Mouse (Mus musculus) liver, embryonic 13.5 days (tissue): ENCODE measurements around the gene Spint1. TPM values are rescaled to one million over a fixed set of nuclear protein-coding genes. Genes with fewer than 3 reads are reported as not detected.
A peak's percentile ranks its signal among the peaks of the same experiment; 100 is the strongest.

Experiments
- ATAC-seq: fragments of 200-750 bp; cut with Nextera tagmentation; 2 replicates; pipeline ENCODE4 v1.8.0; 2017; ENCODE audit warnings: low read depth, mild to moderate bottlenecking, moderate number of reproducible peaks, moderate library complexity
- DNase-seq: peaks from one replicate; pipeline ENCODE4 v3.0.0; 2022
- H3K27ac ChIP-seq: fragments of 300-500 bp; sonication (generic); 2 replicates; pipeline ENCODE4 v1.5.1; 2015; ENCODE audit warnings: moderate library complexity, mild to moderate bottlenecking, inconsistent platforms
- H3K27me3 ChIP-seq: fragments of 300-500 bp; sonication (generic); 2 replicates; pipeline ENCODE4 v1.6.1; 2015; ENCODE audit warnings: mild to moderate bottlenecking, inconsistent platforms
- H3K36me3 ChIP-seq: fragments of 300-500 bp; sonication (generic); 2 replicates; pipeline ENCODE4 v1.6.1; 2015; ENCODE audit warnings: mild to moderate bottlenecking, inconsistent platforms
- H3K4me1 ChIP-seq: fragments of 300-500 bp; sonication (generic); replicated peaks from 2 replicates; pipeline ENCODE4 v1.6.1; 2015; ENCODE audit warnings: inconsistent platforms
- H3K4me2 ChIP-seq: fragments of 300-500 bp; sonication (generic); 2 replicates; pipeline ENCODE4 v1.6.1; 2015; ENCODE audit warnings: inconsistent platforms, mild to moderate bottlenecking, moderate library complexity
- H3K4me3 ChIP-seq: fragments of 300-500 bp; sonication (generic); replicated peaks from 2 replicates; pipeline ENCODE4 v1.5.1; 2015; ENCODE audit warnings: mild to moderate bottlenecking, inconsistent platforms
- H3K9ac ChIP-seq: fragments of 300-500 bp; sonication (generic); 2 replicates; pipeline ENCODE4 v1.6.1; 2015; ENCODE audit warnings: mild to moderate bottlenecking, inconsistent platforms
- H3K9me3 ChIP-seq: fragments of 300-500 bp; sonication (generic); replicated peaks from 2 replicates; pipeline ENCODE4 v1.6.1; 2016; ENCODE audit warnings: inconsistent platforms
- WGBS: fragments of 180-500 bp; shearing (Covaris S2); methylation state at CpG from one replicate; pipeline ENCODE4 v1.1.7; 2015; ENCODE audit not compliant: insufficient replicate concordance; 5-methylcytosine and 5-hydroxymethylcytosine counted together
- polyA plus RNA-seq: library from polyadenylated mRNA; unstranded; fragments of >200 nt; fragmentation: Nextera tagmentation; extraction: Ambion mirVana; gene quantifications from 2 replicates; pipeline ENCODE4 v1.2.1, GENCODE M21; 2015

The Spint1 gene
- polyA plus RNA-seq, 1 experiment from 2014 or later: 0.09 TPM

- peak; percentile 97 for ATAC-seq
- peak within 1 kb of the TSS; percentile 85 for H3K27ac ChIP-seq
Measured at GRCm38 (mm10) chr2:119208344-119209175, 28.6 kb upstream of the Spint1 start, which contains the start of the genes Zfyve19 and Dnajc17. Gene Zfyve19 (plus strand): TSS chr2:119208617. Gene Dnajc17 (minus strand): TSS chr2:119208795.

GRCm38 (mm10) chr2:119209176-119209507 lies 28.0 kb upstream of the Spint1 start:
- H3K4me2 ChIP-seq: peak overlapping the region; percentile 78
- WGBS: under 1% methylated on average over 13 of the region's 13 CpGs
- ATAC-seq: no peak
- peaks cover 30% of the 10 kb centered on the region for H3K4me1 ChIP-seq
- peak overlapping the region; percentile 65; the same call in 1 of the 2 replicates for H3K27ac ChIP-seq
- H3K27me3 ChIP-seq: no peaks in the 10 kb centered on the region
- H3K36me3 ChIP-seq: peaks cover 24% of the 10 kb centered on the region
- no peak for DNase-seq
- H3K9ac ChIP-seq: peak overlapping the region; percentile 81
- no peaks in the 10 kb centered on the region for H3K9me3 ChIP-seq
- H3K4me3 ChIP-seq: peak overlapping the region; percentile 78

More at GRCm38 (mm10) chr2:119208344-119209175, 28.6 kb upstream of the Spint1 start, which contains the start of the genes Zfyve19 and Dnajc17:
- peak within 1 kb of the TSS; percentile 81 for H3K9ac ChIP-seq
- peaks cover 24% of the 10 kb centered on the region for H3K36me3 ChIP-seq
- no peaks in the 10 kb centered on the region for H3K9me3 ChIP-seq
- under 1% methylated on average over 51 of the region's 51 CpGs for whole genome bisulfite sequencing
- peak within 1 kb of the TSS; percentile 78 for H3K4me3 ChIP-seq
- peak within 1 kb of the TSS; percentile 78 for H3K4me2 ChIP-seq
- DNase-seq: peak; percentile 95
- no peaks in the 10 kb centered on the region for H3K27me3 ChIP-seq
- peaks cover 34% of the 10 kb centered on the region for H3K4me1 ChIP-seq

- no peak for ATAC-seq
- Histone ChIP-seq H3K4me1 (no peaks in the 10 kb centered on the region), H3K4me2 (no peak within 1 kb of the TSS), H3K27ac (no peak within 1 kb of the TSS), H3K9me3 (no peaks in the 10 kb centered on the region), H3K27me3 (peaks cover 28% of the 10 kb centered on the region), H3K9ac (no peak within 1 kb of the TSS), H3K36me3 (no peaks in the 10 kb centered on the region), H3K4me3 (no peak within 1 kb of the TSS)
- WGBS: 47% methylated on average over 6 of the region's 6 CpGs
- no peak for DNase-seq
Measured at GRCm38 (mm10) chr2:119229775-119230704, 7.1 kb upstream of the Spint1 start, which contains the start of gene Ppp1r14d. Gene Ppp1r14d (minus strand): TSS chr2:119229906.

DNA sequence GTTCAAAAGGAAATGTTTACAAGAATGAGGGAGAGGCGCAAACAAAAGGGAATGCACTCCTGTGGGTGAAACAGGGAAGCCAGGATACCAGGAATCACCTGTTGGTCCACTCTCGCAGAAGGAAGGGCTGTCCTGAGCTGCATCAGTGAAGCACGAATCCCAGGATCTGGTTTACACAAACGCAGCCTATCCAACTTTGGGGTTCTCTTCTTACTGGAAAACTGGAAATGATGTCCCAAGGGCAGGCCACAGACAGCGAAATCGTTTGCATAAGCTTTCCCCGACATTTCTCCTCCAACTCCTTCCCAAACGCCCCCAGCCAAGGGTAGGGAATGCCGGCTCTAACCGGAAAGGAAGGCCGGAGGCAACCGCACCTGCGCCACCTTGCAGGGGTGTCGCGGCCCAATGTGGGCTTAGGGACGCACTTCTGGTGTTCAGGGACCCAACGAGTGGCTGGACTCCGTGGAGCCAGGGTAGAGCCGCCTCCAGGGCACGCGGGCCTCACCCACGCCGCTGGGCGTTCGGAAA lies 416 bp upstream of the Spint1 start:
- no peak overlapping the region for H3K27ac ChIP-seq
- no peak for ATAC-seq
- H3K4me1 ChIP-seq: peaks cover 12% of the 10 kb centered on the region
- H3K4me3 ChIP-seq: peak overlapping the region; percentile 49
- WGBS: 11% methylated on average over 25 of the region's 25 CpGs
- no peaks in the 10 kb centered on the region for H3K36me3 ChIP-seq
- no peak for DNase-seq
- no peaks in the 10 kb centered on the region for H3K9me3 ChIP-seq
- peaks cover 82% of the 10 kb centered on the region for H3K27me3 ChIP-seq
- H3K4me2 ChIP-seq: peak overlapping the region; percentile 69
- no peak overlapping the region for H3K9ac ChIP-seq

- DNase-seq (no peak), ATAC-seq (no peak)
- Histone ChIP-seq H3K4me2 (peak overlapping the region; percentile 69), H3K9ac (no peak overlapping the region), H3K4me3 (peak overlapping the region; percentile 49), H3K36me3 (no peaks in the 10 kb centered on the region), H3K4me1 (peaks cover 12% of the 10 kb centered on the region), H3K9me3 (no peaks in the 10 kb centered on the region), H3K27ac (no peak overlapping the region), H3K27me3 (peaks cover 83% of the 10 kb centered on the region)
- WGBS: 5% methylated on average over 31 of the region's 31 CpGs
Measured at GRCm38 (mm10) chr2:119237871-119238220, 684 bp downstream of the Spint1 start.

DNA sequence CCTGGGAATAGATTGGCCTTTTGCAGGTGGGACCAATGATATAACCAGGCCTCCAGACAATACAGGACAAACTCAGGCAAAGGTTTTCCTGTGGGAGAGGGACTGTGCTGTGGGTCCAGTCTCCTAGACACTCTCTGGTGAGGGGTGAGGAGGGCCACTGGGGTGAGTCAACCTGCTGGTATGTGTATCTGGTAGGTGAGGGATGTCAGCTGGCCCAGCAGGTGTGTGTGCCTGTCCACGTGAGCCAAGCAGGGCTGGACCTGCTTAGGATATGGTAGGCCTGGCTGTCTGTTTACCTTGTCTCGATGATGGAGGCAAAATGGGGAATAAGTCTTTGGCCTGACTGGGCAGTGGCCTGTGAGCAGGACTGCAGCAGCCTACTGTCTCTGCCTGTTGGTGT lies 1.5 kb downstream of the Spint1 start:
- no peak overlapping the region for H3K4me3 ChIP-seq

GRCm38 (mm10) chr2:119240075-119240818 lies 3.1 kb downstream of the Spint1 start:
- no peaks in the 10 kb centered on the region for H3K36me3 ChIP-seq
- ATAC-seq (no peak), DNase-seq (no peak)
- 50% methylated on average over 4 of the region's 4 CpGs for WGBS
- no peak overlapping the region for H3K27ac ChIP-seq
- peaks cover 12% of the 10 kb centered on the region for H3K4me1 ChIP-seq
- no peak overlapping the region for H3K9ac ChIP-seq
- peaks cover 65% of the 10 kb centered on the region for H3K27me3 ChIP-seq
- H3K4me3 ChIP-seq: no peak overlapping the region
- no peak overlapping the region for H3K4me2 ChIP-seq
- no peaks in the 10 kb centered on the region for H3K9me3 ChIP-seq

More for the DNA sequence above, 1.5 kb downstream of the Spint1 start:
- Histone ChIP-seq H3K27ac (no peak overlapping the region), H3K9me3 (no peaks in the 10 kb centered on the region), H3K4me2 (no peak overlapping the region), H3K27me3 (peaks cover 80% of the 10 kb centered on the region), H3K4me1 (peaks cover 12% of the 10 kb centered on the region), H3K36me3 (no peaks in the 10 kb centered on the region), H3K9ac (no peak overlapping the region)
- ATAC-seq (no peak), DNase-seq (no peak)
- 62% methylated on average over 2 of the region's 2 CpGs for WGBS

- Histone ChIP-seq H3K36me3 (no peaks in the 10 kb centered on the region), H3K4me2 (no peak overlapping the region), H3K27ac (no peak overlapping the region), H3K4me3 (no peak overlapping the region), H3K4me1 (peaks cover 12% of the 10 kb centered on the region), H3K27me3 (peaks cover 59% of the 10 kb centered on the region), H3K9ac (no peak overlapping the region), H3K9me3 (no peaks in the 10 kb centered on the region)
- 60% methylated on average over 4 of the region's 4 CpGs for WGBS
- no peak for DNase-seq
- ATAC-seq: no peak
Measured at GRCm38 (mm10) chr2:119240819-119241186, 3.6 kb downstream of the Spint1 start.

- H3K27ac ChIP-seq: no peak overlapping the region
- 58% methylated on average over 9 of the region's 9 CpGs for WGBS
Measured at GRCm38 (mm10) chr2:119242548-119242947, 5.4 kb downstream of the Spint1 start.

GRCm38 (mm10) chr2:119245246-119245645 lies 8.1 kb downstream of the Spint1 start:
- DNase-seq (no peak), ATAC-seq (no peak)
- 45% methylated on average over 7 of the region's 7 CpGs for WGBS
- Histone ChIP-seq H3K9ac (no peak overlapping the region), H3K4me2 (no peak overlapping the region), H3K9me3 (no peaks in the 10 kb centered on the region), H3K4me3 (no peak overlapping the region), H3K27ac (no peak overlapping the region), H3K4me1 (no peaks in the 10 kb centered on the region), H3K36me3 (no peaks in the 10 kb centered on the region), H3K27me3 (peaks cover 19% of the 10 kb centered on the region)

More at GRCm38 (mm10) chr2:119242548-119242947, 5.4 kb downstream of the Spint1 start:
- peaks cover 42% of the 10 kb centered on the region for H3K27me3 ChIP-seq
- H3K4me1 ChIP-seq: peaks cover 4% of the 10 kb centered on the region
- ATAC-seq (no peak), DNase-seq (no peak)
- no peak overlapping the region for H3K4me2 ChIP-seq
- no peaks in the 10 kb centered on the region for H3K36me3 ChIP-seq
- H3K4me3 ChIP-seq: no peak overlapping the region
- no peaks in the 10 kb centered on the region for H3K9me3 ChIP-seq
- H3K9ac ChIP-seq: no peak overlapping the region
